Mouse (Mus musculus): ENCODE data around the gene Sema4d.

- TF ChIP-seq EP300 (IDR thresholded peaks at IDR 0.05; ENCODE audit: insufficient read depth, low read depth, low read length): no peak
- TF ChIP-seq POLR2A (IDR thresholded peaks at IDR 0.05; ENCODE audit: insufficient read depth, low read length): no peak
- no peak for TF ChIP-seq CTCF (IDR thresholded peaks at IDR 0.05; ENCODE audit: low read depth, low read length)
Observed at GRCm38 (mm10) chr13:51724566-51724965, 69.0 kb downstream of the Sema4d start.
